In genomic region chr11:63287766-63288165, GRCm38 (mm10) we compare ENCODE assay signal across 19 mouse cellular contexts.
DNase-seq lines count a peak whose midpoint lies in the region; ATAC-seq and TF ChIP-seq lines count a peak whose summit lies in the region.
"Had no signal": no experiment of that assay in that cellular context is flagged by ENCODE, and none has a peak within 500 bp of the region (broad histone marks: within the 10 kb centered on the region; RNA-seq: fewer than 3 reads in every experiment).

No protein-coding gene starts in this region.

- no peak overlapping the region for H3K4me2 ChIP-seq in embryonic facial prominence, embryonic 14.5 days (ENCODE audit: low read depth, low read length)
- no peak overlapping the region for H3K4me2 ChIP-seq in kidney, embryonic 16.5 days (replicated peaks; ENCODE audit: low read depth, low read length)
- H3K4me2 ChIP-seq in midbrain, embryonic 11.5 days: no peak overlapping the region
- no peak overlapping the region for H3K4me2 ChIP-seq in midbrain, postnatal 0 days (ENCODE audit: low read depth, low read length, poor library complexity, severe bottlenecking)
- H3K4me2 ChIP-seq: forebrain, embryonic 15.5 days; hindbrain, embryonic 15.5 days had no signal

- H3K4me3 ChIP-seq in embryonic facial prominence, embryonic 14.5 days (ENCODE audit: low read depth, low read length): no peak overlapping the region
- no peak overlapping the region for H3K4me3 ChIP-seq in embryonic facial prominence, embryonic 10.5 days
- H3K4me3 ChIP-seq in kidney, adult 2 months (ENCODE audit: insufficient read depth, low read depth, low read length): no peak overlapping the region
- no peak overlapping the region for H3K4me3 ChIP-seq in kidney, embryonic 16.5 days (ENCODE audit: low read length)
- H3K4me3 ChIP-seq in midbrain, embryonic 11.5 days (ENCODE audit: low read depth, low read length): no peak overlapping the region
- no peak overlapping the region for H3K4me3 ChIP-seq in midbrain, postnatal 0 days (ENCODE audit: low read depth, low read length)
- H3K4me3 ChIP-seq: forebrain, embryonic 15.5 days; heart, embryonic 10.5 days; hindbrain, embryonic 15.5 days had no signal

- no peak for TF ChIP-seq POLR2A in kidney, adult 2 months (IDR thresholded peaks at IDR 0.05; ENCODE audit: low read depth, low read length)

- H3K9ac ChIP-seq in embryonic facial prominence, embryonic 14.5 days (ENCODE audit: low read depth, low read length): no peak overlapping the region
- no peak overlapping the region for H3K9ac ChIP-seq in kidney, embryonic 16.5 days (replicated peaks; ENCODE audit: low read length)
- no peak overlapping the region for H3K9ac ChIP-seq in midbrain, embryonic 11.5 days (ENCODE audit: low read length)
- H3K9ac ChIP-seq in midbrain, postnatal 0 days (replicated peaks; ENCODE audit: low read length, poor library complexity, severe bottlenecking): no peak overlapping the region
- H3K9ac ChIP-seq: forebrain, embryonic 15.5 days; hindbrain, embryonic 15.5 days had no signal

- H3K27ac ChIP-seq in embryonic facial prominence, embryonic 14.5 days (replicated peaks; ENCODE audit: low read depth, low read length): no peak overlapping the region
- no peak overlapping the region for H3K27ac ChIP-seq in embryonic facial prominence, embryonic 10.5 days (replicated peaks)
- no peak overlapping the region for H3K27ac ChIP-seq in kidney, adult 2 months (ENCODE audit: insufficient read depth, low read depth, low read length)
- no peak overlapping the region for H3K27ac ChIP-seq in kidney, embryonic 16.5 days (ENCODE audit: low read length)
- no peak overlapping the region for H3K27ac ChIP-seq in midbrain, embryonic 11.5 days (ENCODE audit: low read depth, low read length)
- no peak overlapping the region for H3K27ac ChIP-seq in midbrain, postnatal 0 days (ENCODE audit: low read depth, low read length)
- H3K27ac ChIP-seq: forebrain, embryonic 15.5 days; heart, embryonic 10.5 days; hindbrain, embryonic 15.5 days had no signal

- 52% methylated on average over 2 of the region's 2 CpGs for WGBS in embryonic facial prominence, embryonic 14.5 days
- WGBS in embryonic facial prominence, embryonic 10.5 days: 77% methylated on average over 2 of the region's 2 CpGs
- 18% methylated on average over 2 of the region's 2 CpGs for WGBS in kidney, adult 2 months
- WGBS in kidney, embryonic 16.5 days: 33% methylated on average over 2 of the region's 2 CpGs
- WGBS in midbrain, embryonic 11.5 days: 58% methylated on average over 2 of the region's 2 CpGs
- WGBS in midbrain, postnatal 0 days: 44% methylated on average over 2 of the region's 2 CpGs

- H3K36me3 ChIP-seq in embryonic facial prominence, embryonic 14.5 days (ENCODE audit: control insufficient read depth, insufficient read depth, low read length): no peaks in the 10 kb centered on the region
- H3K36me3 ChIP-seq in embryonic facial prominence, embryonic 10.5 days (replicated peaks): no peaks in the 10 kb centered on the region
- no peaks in the 10 kb centered on the region for H3K36me3 ChIP-seq in kidney, adult 2 months (ENCODE audit: control insufficient read depth, insufficient read depth, low read length)
- H3K36me3 ChIP-seq in kidney, embryonic 16.5 days (ENCODE audit: insufficient read depth, low read length): no peaks in the 10 kb centered on the region
- no peaks in the 10 kb centered on the region for H3K36me3 ChIP-seq in midbrain, embryonic 11.5 days (ENCODE audit: control insufficient read depth, insufficient read depth, low read length)
- no peaks in the 10 kb centered on the region for H3K36me3 ChIP-seq in midbrain, postnatal 0 days (ENCODE audit: insufficient read depth, low read length)
- H3K36me3 ChIP-seq: forebrain, embryonic 15.5 days; G1E; heart, embryonic 10.5 days; hindbrain, embryonic 15.5 days had no signal

- TF ChIP-seq CTCF in kidney, adult 2 months (conservative IDR thresholded peaks at IDR 0.05; ENCODE audit: insufficient read depth, insufficient read length, low read depth, low read length): no peak
- no peak for TF ChIP-seq CTCF in midbrain, postnatal 0 days (IDR thresholded peaks at IDR 0.05)

- 0 out of 2 replicates have a peak, but pooled peaks cover under 1% of the 10 kb centered on the region for H3K4me1 ChIP-seq in embryonic facial prominence, embryonic 14.5 days (ENCODE audit: control insufficient read depth, insufficient read depth, low read length)
- H3K4me1 ChIP-seq in embryonic facial prominence, embryonic 10.5 days: no peaks in the 10 kb centered on the region
- H3K4me1 ChIP-seq in kidney, adult 2 months (ENCODE audit: control insufficient read depth, insufficient read depth, low read length): peaks cover 15% of the 10 kb centered on the region
- H3K4me1 ChIP-seq in kidney, embryonic 16.5 days (ENCODE audit: insufficient read depth, low read length): 0 out of 2 replicates have a peak, but pooled peaks cover 10% of the 10 kb centered on the region
- H3K4me1 ChIP-seq in midbrain, embryonic 11.5 days (ENCODE audit: control insufficient read depth, insufficient read depth, low read length): no peaks in the 10 kb centered on the region
- H3K4me1 ChIP-seq in midbrain, postnatal 0 days (ENCODE audit: insufficient read depth, low read length): no peaks in the 10 kb centered on the region; the same call in 1 of the 2 replicates
- H3K4me1 ChIP-seq: forebrain, embryonic 15.5 days; hindbrain, embryonic 15.5 days had no signal

- no peaks in the 10 kb centered on the region for H3K9me3 ChIP-seq in embryonic facial prominence, embryonic 14.5 days (ENCODE audit: control insufficient read depth, low read length)
- H3K9me3 ChIP-seq in embryonic facial prominence, embryonic 10.5 days: no peaks in the 10 kb centered on the region
- H3K9me3 ChIP-seq in kidney, embryonic 16.5 days (ENCODE audit: low read length): no peaks in the 10 kb centered on the region
- H3K9me3 ChIP-seq in midbrain, embryonic 11.5 days (ENCODE audit: control insufficient read depth, low read length): no peaks in the 10 kb centered on the region
- H3K9me3 ChIP-seq in midbrain, postnatal 0 days (ENCODE audit: low read length): no peaks in the 10 kb centered on the region
- H3K9me3 ChIP-seq: forebrain, embryonic 15.5 days; heart, embryonic 10.5 days; hindbrain, embryonic 15.5 days had no signal

- ATAC-seq in embryonic facial prominence, embryonic 14.5 days (ENCODE audit: low read depth): no peak
- ATAC-seq in kidney, embryonic 16.5 days (ENCODE audit: low FRiP score, low TSS enrichment): no peak
- no peak for ATAC-seq in midbrain, embryonic 11.5 days (ENCODE audit: low FRiP score)
- no peak for ATAC-seq in midbrain, postnatal 0 days (ENCODE audit: low FRiP score)
- ATAC-seq: activated CD4-positive, CD25-positive, alpha-beta regulatory T cell, adult 4 months; CD4-positive, CD25-positive, alpha-beta regulatory T cell, adult 4 months; forebrain, embryonic 15.5 days had no signal

- peak; percentile 34 for DNase-seq in embryonic facial prominence, embryonic 14.5 days (ENCODE audit: low spot score)
- no peak for DNase-seq in embryonic facial prominence, embryonic 10.5 days (ENCODE audit: low spot score)
- peak; percentile 5 for DNase-seq in kidney, adult 2 months
- peak; percentile 76 for DNase-seq in midbrain, embryonic 11.5 days (ENCODE audit: low spot score, missing footprints)
- DNase-seq in midbrain, postnatal 0 days (ENCODE audit: low spot score): no peak
- DNase-seq in spleen, postnatal 10 days (ENCODE audit: low spot score in 2 of 2): no peak
- DNase-seq: adrenal gland, postnatal 14 days; B cell, adult 2 months; cerebellum, adult 18-20 months; cerebellum, adult 9-11 months; gastrocnemius, postnatal 36 days; heart, postnatal 36 days had no signal

- no peaks in the 10 kb centered on the region for H3K27me3 ChIP-seq in embryonic facial prominence, embryonic 14.5 days (replicated peaks; ENCODE audit: control insufficient read depth, insufficient read depth, low read length)
- H3K27me3 ChIP-seq in embryonic facial prominence, embryonic 10.5 days (replicated peaks; ENCODE audit: low read depth, poor library complexity, severe bottlenecking): no peaks in the 10 kb centered on the region
- H3K27me3 ChIP-seq in kidney, adult 2 months (replicated peaks; ENCODE audit: control insufficient read depth, insufficient read depth, low read length): no peaks in the 10 kb centered on the region
- H3K27me3 ChIP-seq in kidney, embryonic 16.5 days (ENCODE audit: insufficient read depth, low read length): peaks cover 4% of the 10 kb centered on the region; the same call in 1 of the 2 replicates
- H3K27me3 ChIP-seq in midbrain, embryonic 11.5 days (ENCODE audit: control insufficient read depth, insufficient read depth, low read length): no peaks in the 10 kb centered on the region
- no peaks in the 10 kb centered on the region for H3K27me3 ChIP-seq in midbrain, postnatal 0 days (ENCODE audit: insufficient read depth, low read length)
- H3K27me3 ChIP-seq: forebrain, embryonic 15.5 days; hindbrain, embryonic 15.5 days had no signal

Comparison
In these comparisons a context has a peak if more than half of its experiments do, and no peak if none do; other contexts are left out.
1. DNase-seq: peak in embryonic facial prominence, embryonic 14.5 days (single experiment), kidney, adult 2 months (single experiment) and midbrain, embryonic 11.5 days (single experiment); none in embryonic facial prominence, embryonic 10.5 days (single experiment), midbrain, postnatal 0 days (single experiment) and spleen, postnatal 10 days (0 of 2).